Mouse (Mus musculus) neural tube, embryonic 14.5 days (tissue): Measurements from ENCODE around the gene Il1r2. TPM values are rescaled to one million over a fixed set of nuclear protein-coding genes. Genes with fewer than 3 reads are reported as not detected.

ENCODE experiments used
- ATAC-seq: fragments of 200-750 bp; cut with Nextera tagmentation; 2 replicates; pipeline ENCODE4 v1.8.0; 2017; ENCODE audit warnings: low read depth, mild to moderate bottlenecking, moderate TSS enrichment, moderate library complexity
- H3K27ac ChIP-seq: fragments of 300-500 bp; sonication (generic); 2 replicates; pipeline ENCODE4 v1.5.1; 2014; ENCODE audit warnings: low read depth, mild to moderate bottlenecking, control low read depth, low read length, moderate library complexity, mixed read lengths
- H3K27me3 ChIP-seq: fragments of 300-500 bp; sonication (generic); 2 replicates; pipeline ENCODE4 v1.6.1; 2014; ENCODE audit warnings: low read length; ENCODE audit not compliant: control insufficient read depth, insufficient read depth
- H3K36me3 ChIP-seq: fragments of 300-500 bp; sonication (generic); 2 replicates; pipeline ENCODE4 v1.6.1; 2014; ENCODE audit warnings: low read length, mixed read lengths; ENCODE audit not compliant: control insufficient read depth, insufficient read depth
- H3K4me1 ChIP-seq: fragments of 300-500 bp; sonication (generic); 2 replicates; pipeline ENCODE4 v1.6.1; 2014; ENCODE audit warnings: low read length; ENCODE audit not compliant: control insufficient read depth, insufficient read depth
- H3K4me2 ChIP-seq: fragments of 300-500 bp; sonication (generic); 2 replicates; pipeline ENCODE4 v1.6.1; 2014; ENCODE audit warnings: mild to moderate bottlenecking, low read depth, low read length, control low read depth
- H3K4me3 ChIP-seq: fragments of 300-500 bp; sonication (generic); 2 replicates; pipeline ENCODE4 v1.5.1; 2014; ENCODE audit warnings: low read depth, low read length, control low read depth, mixed read lengths
- H3K9ac ChIP-seq: fragments of 300-500 bp; sonication (generic); replicated peaks from 2 replicates; pipeline ENCODE4 v1.6.1; 2014; ENCODE audit warnings: low read depth, mild to moderate bottlenecking, control low read depth, low read length, mixed read lengths
- H3K9me3 ChIP-seq: fragments of 300-500 bp; sonication (generic); 2 replicates; pipeline ENCODE4 v1.6.1; 2016; ENCODE audit warnings: low read length; ENCODE audit not compliant: control insufficient read depth
- WGBS: fragments of 180-500 bp; shearing (Covaris S2); extraction: QIAGEN DNeasy Blood & Tissue Kit; methylation state at CpG from one replicate; pipeline ENCODE4 v1.1.7; 2014; 5-methylcytosine and 5-hydroxymethylcytosine counted together
- polyA plus RNA-seq: library from polyadenylated mRNA; unstranded; fragments of >200 nt; fragmentation: Nextera tagmentation; extraction: Ambion mirVana; gene quantifications from 2 replicates; pipeline ENCODE4 v1.2.1, GENCODE M21; 2014

Il1r2 gene
- polyA plus RNA-seq, 1 experiment from 2014 or later = 0.19 TPM

- no peak for ATAC-seq
- no peak overlapping the region for H3K4me2 ChIP-seq
- no peak overlapping the region for H3K27ac ChIP-seq
- H3K9ac ChIP-seq = no peak overlapping the region
- H3K36me3 ChIP-seq = no peaks in the 10 kb centered on the region
- no peaks in the 10 kb centered on the region for H3K4me1 ChIP-seq
- 82% methylated on average over 2 of the region's 2 CpGs for WGBS
- H3K27me3 ChIP-seq = no peaks in the 10 kb centered on the region
- H3K9me3 ChIP-seq = no peaks in the 10 kb centered on the region
- H3K4me3 ChIP-seq = no peak overlapping the region
Observed at GRCm38 (mm10) chr1:40077328-40077727, 3.4 kb downstream of the Il1r2 start.

GRCm38 (mm10) chr1:40081041-40081440 lies 7.2 kb downstream of the Il1r2 start:
- Histone ChIP-seq H3K9ac (no peak overlapping the region), H3K36me3 (no peaks in the 10 kb centered on the region), H3K4me1 (no peaks in the 10 kb centered on the region), H3K27ac (no peak overlapping the region), H3K4me3 (no peak overlapping the region), H3K27me3 (no peaks in the 10 kb centered on the region), H3K9me3 (no peaks in the 10 kb centered on the region), H3K4me2 (no peak overlapping the region)
- no peak for ATAC-seq
- 77% methylated on average over 2 of the region's 2 CpGs for WGBS

GRCm38 (mm10) chr1:40084386-40084785 lies 10.5 kb downstream of the Il1r2 start:
- Histone ChIP-seq H3K27ac (no peak overlapping the region), H3K4me1 (no peaks in the 10 kb centered on the region), H3K4me2 (peak overlapping the region; percentile 2; the same call in 1 of the 2 replicates), H3K36me3 (no peaks in the 10 kb centered on the region), H3K4me3 (no peak overlapping the region), H3K9ac (no peak overlapping the region), H3K9me3 (no peaks in the 10 kb centered on the region), H3K27me3 (no peaks in the 10 kb centered on the region)
- no peak for ATAC-seq
- WGBS = 74% methylated on average over 3 of the region's 3 CpGs

- Histone ChIP-seq H3K27me3 (no peaks in the 10 kb centered on the region), H3K4me3 (peak overlapping the region; percentile 38), H3K4me1 (no peaks in the 10 kb centered on the region), H3K9me3 (no peaks in the 10 kb centered on the region), H3K4me2 (peak overlapping the region; percentile 65), H3K27ac (no peak overlapping the region), H3K9ac (peak overlapping the region; percentile 51), H3K36me3 (no peaks in the 10 kb centered on the region)
- ATAC-seq = peak; percentile 89
- WGBS = 3% methylated on average over 25 of the region's 25 CpGs
Observed at GRCm38 (mm10) chr1:40085403-40086182, 11.7 kb downstream of the Il1r2 start.

- ATAC-seq = no peak
- no peaks in the 10 kb centered on the region for H3K36me3 ChIP-seq
- 88% methylated on average over 9 of the region's 9 CpGs for WGBS
Observed at GRCm38 (mm10) chr1:40091160-40091559, 17.3 kb downstream of the Il1r2 start.

GRCm38 (mm10) chr1:40092541-40092940 lies 18.7 kb downstream of the Il1r2 start:
- Histone ChIP-seq H3K36me3 (no peaks in the 10 kb centered on the region), H3K9ac (no peak overlapping the region), H3K27me3 (no peaks in the 10 kb centered on the region), H3K4me1 (no peaks in the 10 kb centered on the region), H3K4me3 (no peak overlapping the region), H3K27ac (no peak overlapping the region), H3K4me2 (no peak overlapping the region), H3K9me3 (no peaks in the 10 kb centered on the region)
- no peak for ATAC-seq
- 65% methylated on average over 6 of the region's 6 CpGs for WGBS

More at GRCm38 (mm10) chr1:40091160-40091559, 17.3 kb downstream of the Il1r2 start:
- H3K27ac ChIP-seq = no peak overlapping the region
- no peaks in the 10 kb centered on the region for H3K9me3 ChIP-seq
- no peak overlapping the region for H3K4me3 ChIP-seq
- H3K4me2 ChIP-seq = no peak overlapping the region
- H3K9ac ChIP-seq = no peak overlapping the region
- H3K4me1 ChIP-seq = no peaks in the 10 kb centered on the region
- H3K27me3 ChIP-seq = no peaks in the 10 kb centered on the region

- Histone ChIP-seq H3K9ac (no peak overlapping the region), H3K4me2 (no peak overlapping the region), H3K27ac (no peak overlapping the region), H3K9me3 (no peaks in the 10 kb centered on the region), H3K27me3 (no peaks in the 10 kb centered on the region), H3K4me1 (no peaks in the 10 kb centered on the region), H3K36me3 (no peaks in the 10 kb centered on the region), H3K4me3 (no peak overlapping the region)
- 83% methylated on average over 3 of the region's 3 CpGs for WGBS
- no peak for ATAC-seq
Observed at GRCm38 (mm10) chr1:40094601-40095304, 20.9 kb downstream of the Il1r2 start.

GRCm38 (mm10) chr1:40095585-40095984 lies 21.7 kb downstream of the Il1r2 start:
- H3K4me2 ChIP-seq = no peak overlapping the region
- no peaks in the 10 kb centered on the region for H3K27me3 ChIP-seq
- no peaks in the 10 kb centered on the region for H3K36me3 ChIP-seq
- 9% methylated on average over 1 of the region's 1 CpGs for WGBS
- no peak overlapping the region for H3K27ac ChIP-seq
- ATAC-seq = no peak
- H3K4me1 ChIP-seq = no peaks in the 10 kb centered on the region
- H3K9me3 ChIP-seq = no peaks in the 10 kb centered on the region
- H3K4me3 ChIP-seq = no peak overlapping the region
- no peak overlapping the region for H3K9ac ChIP-seq

GRCm38 (mm10) chr1:40106306-40106705 lies 32.4 kb downstream of the Il1r2 start:
- no peaks in the 10 kb centered on the region for H3K27me3 ChIP-seq
- H3K9me3 ChIP-seq = no peaks in the 10 kb centered on the region
- no peak overlapping the region for H3K4me3 ChIP-seq
- H3K4me1 ChIP-seq = no peaks in the 10 kb centered on the region
- 75% methylated on average over 4 of the region's 4 CpGs for WGBS
- ATAC-seq = no peak
- H3K9ac ChIP-seq = no peak overlapping the region
- H3K36me3 ChIP-seq = no peaks in the 10 kb centered on the region
- H3K27ac ChIP-seq = no peak overlapping the region
- no peak overlapping the region for H3K4me2 ChIP-seq
